Mouse (Mus musculus) urinary bladder, postnatal 36 days (tissue): ENCODE data around the gene Psmd8.
"Not testable (repeated sequence)": the region's sequence is repeated elsewhere in the genome, so short reads cannot be mapped to it uniquely, and the experiment has no call there.

Experiments
- DNase-seq, 2 experiments: peaks; one replicate each; pipeline ENCODE4 v3.0.0; 2022; ENCODE audit warnings: low spot score in 2 of 2, mixed read lengths in 1 of 2

The Psmd8 gene

GRCm38 (mm10) chr7:29170755-29171561 lies 9.5 kb downstream of the Psmd8 start:
- no peak for DNase-seq

- peak; percentile 80 to 81 for DNase-seq
These were observed 10.3 kb downstream of the Psmd8 start, which contains the start of the genes Ggn and Spred3 for GRCm38 (mm10) chr7:29170066-29170754. Ggn (plus strand) TSS chr7:29170210. Spred3 (minus strand) TSS chr7:29170411.

GRCm38 (mm10) chr7:29169231-29170065 lies 11.1 kb downstream of the Psmd8 start:
- DNase-seq, result peak; percentile 64 to 79

- no peak for DNase-seq
These were observed 11.7 kb downstream of the Psmd8 start for GRCm38 (mm10) chr7:29168791-29169230.

GRCm38 (mm10) chr7:29168121-29168695 lies 12.3 kb downstream of the Psmd8 start:
- DNase-seq, result no peak

GRCm38 (mm10) chr7:29167656-29168055 lies 12.8 kb downstream of the Psmd8 start:
- no peak for DNase-seq

- DNase-seq, result peak in 1 of 2 experiments; percentile 48
These were observed 17.6 kb downstream of the Psmd8 start for GRCm38 (mm10) chr7:29162750-29163525.

- DNase-seq, result no peak
These were observed 18.2 kb downstream of the Psmd8 start for GRCm38 (mm10) chr7:29162294-29162693.

GRCm38 (mm10) chr7:29158264-29158663 lies 22.2 kb downstream of the Psmd8 start:
- no peak for DNase-seq

- DNase-seq, result peak; percentile 72 to 84
These were observed 24.4 kb downstream of the Psmd8 start, which contains the start of gene Fam98c for GRCm38 (mm10) chr7:29155838-29156782. Fam98c (minus strand) TSS chr7:29156234.

GRCm38 (mm10) chr7:29155196-29155837 lies 25.2 kb downstream of the Psmd8 start:
- peak; percentile 85 to 88 for DNase-seq

- DNase-seq, result no peak
These were observed 26.3 kb downstream of the Psmd8 start for GRCm38 (mm10) chr7:29154018-29154720.

GRCm38 (mm10) chr7:29151486-29151885 lies 29.0 kb downstream of the Psmd8 start:
- DNase-seq, result no peak

- DNase-seq, result no peak
These were observed 31.7 kb downstream of the Psmd8 start for GRCm38 (mm10) chr7:29148771-29149170.

GRCm38 (mm10) chr7:29146625-29147367 lies 33.7 kb downstream of the Psmd8 start:
- no peak for DNase-seq

- no peak for DNase-seq
These were observed 36.5 kb downstream of the Psmd8 start for GRCm38 (mm10) chr7:29144006-29144405.

GRCm38 (mm10) chr7:29141416-29141815 lies 39.1 kb downstream of the Psmd8 start:
- DNase-seq, result no peak

- DNase-seq, result not testable (repeated sequence)
These were observed 41.3 kb downstream of the Psmd8 start for GRCm38 (mm10) chr7:29139237-29139636.
